Mouse (Mus musculus): ENCODE results near the gene Prpf4. TPM values are rescaled to one million over a fixed set of nuclear protein-coding genes. Genes with fewer than 3 reads are reported as not detected.

The Prpf4 gene
- total RNA-seq, 4 experiments from 2014 or later: 12.6 to 16.1 (median 14.0) TPM

DNA sequence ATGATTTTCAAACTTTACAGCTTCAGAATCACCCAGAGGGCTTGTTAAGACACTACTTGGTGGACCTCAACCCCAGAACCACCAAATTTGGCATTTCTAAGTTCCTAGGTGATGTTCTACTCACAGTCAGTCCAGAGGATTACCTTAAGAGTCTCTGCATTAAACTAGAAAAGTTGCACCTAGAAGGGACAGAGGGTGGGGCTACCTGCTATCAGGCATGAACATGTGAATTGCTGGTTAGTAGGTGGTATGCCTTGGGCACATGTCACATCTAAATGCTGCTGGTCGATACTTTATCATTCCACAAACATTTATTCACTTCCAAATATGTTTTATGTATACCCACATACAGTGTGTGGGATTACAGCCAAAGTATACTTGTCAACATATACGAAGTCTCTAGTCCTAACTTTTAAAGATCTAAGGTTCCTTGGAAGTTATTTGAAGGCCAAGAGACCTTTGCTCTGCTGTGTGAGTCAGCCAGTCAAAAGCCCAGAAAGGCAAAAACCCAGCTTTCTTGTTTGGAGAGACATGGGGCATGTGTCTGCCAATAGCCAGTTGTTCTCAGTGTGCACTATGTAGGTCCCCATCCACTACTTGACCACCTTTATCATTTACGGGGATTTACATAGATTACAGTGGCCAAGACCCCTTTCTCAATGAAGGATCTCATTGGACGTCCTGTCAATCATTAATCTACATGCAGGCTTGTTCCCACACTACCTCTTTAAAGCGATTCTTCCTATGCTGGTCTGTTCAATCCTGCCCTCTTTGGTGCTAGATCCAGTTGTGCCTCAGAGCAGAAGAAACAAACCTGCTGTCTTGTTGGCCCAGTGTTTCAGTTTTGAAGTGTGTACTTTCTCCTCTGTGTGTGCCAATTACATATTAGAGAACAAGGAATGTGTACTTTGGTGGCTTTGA is 18.7 kb upstream of the Prpf4 start:
- DNase-seq (ENCODE audit: low spot score in 2 of 2): no peak

- no peak for DNase-seq (ENCODE audit: low spot score in 2 of 2)
These were observed 16.7 kb upstream of the Prpf4 start for GRCm38 (mm10) chr4:62391892-62392291.

DNA sequence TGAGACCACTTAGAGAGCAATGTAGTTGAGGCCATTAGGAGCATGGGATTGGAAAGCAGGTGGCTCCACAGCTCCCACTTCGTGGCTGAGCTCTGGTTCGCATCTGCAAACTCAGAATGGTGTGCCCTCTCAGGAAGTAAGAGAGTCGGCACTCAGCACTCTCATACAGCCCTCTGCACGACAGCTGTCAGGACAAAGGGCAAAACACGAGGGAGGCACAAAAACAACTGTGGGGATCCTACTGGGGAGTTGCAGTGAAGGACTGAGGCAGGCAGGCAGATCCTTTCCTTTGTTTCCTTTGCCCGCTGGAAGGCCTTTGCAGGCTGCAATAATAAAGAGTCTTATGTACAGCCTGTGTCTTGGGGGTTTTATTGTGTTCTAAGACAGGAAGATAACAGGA is 15.1 kb upstream of the Prpf4 start:
- no peak for DNase-seq (ENCODE audit: low spot score in 2 of 2)

GRCm38 (mm10) chr4:62395806-62396205 is 12.8 kb upstream of the Prpf4 start:
- no peak for DNase-seq (ENCODE audit: low spot score in 2 of 2)

GRCm38 (mm10) chr4:62397616-62398365 is 10.8 kb upstream of the Prpf4 start:
- peak; percentile 23 to 44 for DNase-seq (ENCODE audit: low spot score in 2 of 2)

GRCm38 (mm10) chr4:62398956-62399355 is 9.6 kb upstream of the Prpf4 start:
- DNase-seq (ENCODE audit: low spot score in 2 of 2): peak in 1 of 2 experiments; percentile 18

- DNase-seq (ENCODE audit: low spot score in 2 of 2): no peak
These were observed 2.5 kb upstream of the Prpf4 start for GRCm38 (mm10) chr4:62406133-62406532.

GRCm38 (mm10) chr4:62407730-62408582 is 641 bp upstream of the Prpf4 start:
- peak; percentile 38 to 48 for DNase-seq (ENCODE audit: low spot score in 2 of 2)

- DNase-seq (ENCODE audit: low spot score in 2 of 2): no peak
These were observed 1.0 kb downstream of the Prpf4 start for GRCm38 (mm10) chr4:62409615-62410014.

GRCm38 (mm10) chr4:62410325-62410724 is 1.7 kb downstream of the Prpf4 start:
- no peak for DNase-seq (ENCODE audit: low spot score in 2 of 2)

GRCm38 (mm10) chr4:62411606-62412005 is 3.0 kb downstream of the Prpf4 start:
- no peak for DNase-seq (ENCODE audit: low spot score in 2 of 2)

DNA sequence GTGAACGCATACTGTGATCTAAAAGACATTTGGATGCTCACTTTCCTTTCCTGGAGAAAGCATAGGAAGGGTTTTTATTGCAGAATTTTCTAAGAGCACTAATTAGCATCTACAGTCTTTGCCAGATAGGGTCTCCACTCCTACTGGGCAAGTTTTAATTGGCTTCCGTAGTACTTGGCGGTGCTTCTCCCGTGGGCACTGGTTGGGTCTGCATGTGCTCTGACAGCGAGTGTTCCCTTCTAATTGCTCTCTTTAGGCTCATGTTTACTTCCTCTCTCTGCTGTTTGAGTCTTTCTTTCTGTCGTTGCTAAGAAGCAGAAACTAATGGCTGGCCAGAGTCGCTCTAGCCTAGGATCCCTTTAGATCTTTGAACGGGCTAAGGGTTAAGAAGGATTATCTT is 9.9 kb downstream of the Prpf4 start:
- peak in 1 of 2 experiments; percentile 45 for DNase-seq (ENCODE audit: low spot score in 2 of 2)

DNA sequence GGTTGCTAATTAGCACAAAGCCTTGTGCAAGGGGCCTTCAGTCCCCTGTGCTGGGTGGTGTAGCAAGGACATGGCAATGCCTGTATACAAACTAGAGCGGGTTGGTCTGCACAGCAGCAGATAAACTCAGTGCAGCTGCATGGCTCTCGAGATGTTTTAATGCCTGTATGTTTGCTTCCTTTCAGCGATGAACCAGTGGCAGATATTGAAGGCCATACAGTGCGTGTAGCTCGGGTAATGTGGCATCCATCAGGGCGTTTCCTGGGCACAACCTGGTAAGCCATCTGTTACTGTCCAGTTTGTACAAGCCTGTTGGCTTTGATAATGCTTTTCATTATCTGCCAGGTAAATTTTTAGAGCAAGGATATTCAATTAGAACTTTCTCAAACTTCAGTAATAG is 10.5 kb downstream of the Prpf4 start:
- DNase-seq (ENCODE audit: low spot score in 2 of 2): no peak

- no peak for DNase-seq (ENCODE audit: low spot score in 2 of 2)
These were observed 17.3 kb downstream of the Prpf4 start for GRCm38 (mm10) chr4:62425891-62426290.

- DNase-seq (ENCODE audit: low spot score in 2 of 2): no peak
These were observed 19.6 kb downstream of the Prpf4 start for GRCm38 (mm10) chr4:62427978-62428758.

- no peak for DNase-seq (ENCODE audit: low spot score in 2 of 2)
These were observed 21.0 kb downstream of the Prpf4 start for GRCm38 (mm10) chr4:62429616-62430015.

GRCm38 (mm10) chr4:62430678-62431077 is 22.1 kb downstream of the Prpf4 start:
- no peak for DNase-seq (ENCODE audit: low spot score in 2 of 2)

- DNase-seq (ENCODE audit: low spot score in 2 of 2): no peak
These were observed 22.9 kb downstream of the Prpf4 start for GRCm38 (mm10) chr4:62431522-62431921.

- no peak for DNase-seq (ENCODE audit: low spot score in 2 of 2)
These were observed 25.6 kb downstream of the Prpf4 start for GRCm38 (mm10) chr4:62433939-62434870.

DNA sequence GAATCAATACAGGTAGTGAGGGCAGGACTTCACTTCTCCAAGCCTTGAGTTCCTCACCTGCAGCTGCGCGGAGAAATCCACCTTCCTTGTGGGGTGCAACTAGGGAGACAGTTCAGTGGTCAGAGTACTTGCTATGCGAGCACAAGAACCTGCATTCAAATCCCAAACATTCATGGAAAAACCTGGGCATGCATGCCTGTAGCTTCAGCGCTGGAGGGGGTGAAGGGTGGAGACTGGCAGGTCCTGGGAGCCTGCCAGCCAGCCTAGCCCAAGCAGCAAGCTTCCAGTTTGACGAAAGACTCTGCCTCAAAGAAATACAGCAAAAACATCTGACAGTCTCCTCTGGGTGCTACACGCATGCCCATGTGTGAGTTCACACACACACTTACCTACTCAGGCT is 26.5 kb downstream of the Prpf4 start, which contains the start of gene Rnf183:
Gene Rnf183 (minus strand): TSS at position 172 of the 400 bp plus-strand sequence.
- DNase-seq (ENCODE audit: low spot score in 2 of 2): no peak

Data from layer of hippocampus, adult 8-10 months (tissue).